Mouse (Mus musculus): ENCODE results near the gene Hmgcl.
A peak's percentile ranks its signal among the peaks of the same experiment; 100 is the strongest.

Hmgcl gene

GRCm38 (mm10) chr4:135986301-135986942 lies 40.2 kb downstream of the Hmgcl start:
- DNase-seq (ENCODE audit: low spot score) = no peak

- peak; percentile 79 for DNase-seq (ENCODE audit: low spot score)
Observed at GRCm38 (mm10) chr4:135986943-135987710, 40.9 kb downstream of the Hmgcl start, which contains the start of gene Pithd1. Gene Pithd1, minus strand, starts transcription at chr4:135987264.

GRCm38 (mm10) chr4:135987714-135988113 lies 41.5 kb downstream of the Hmgcl start:
- no peak for DNase-seq (ENCODE audit: low spot score)

- DNase-seq (ENCODE audit: low spot score) = no peak
Observed at GRCm38 (mm10) chr4:135993941-135994340, 47.7 kb downstream of the Hmgcl start.

- no peak for DNase-seq (ENCODE audit: low spot score)
Observed at GRCm38 (mm10) chr4:135995118-135995517, 48.9 kb downstream of the Hmgcl start.

GRCm38 (mm10) chr4:136004107-136004675 lies 57.9 kb downstream of the Hmgcl start:
- DNase-seq (ENCODE audit: low spot score) = no peak

- DNase-seq (ENCODE audit: low spot score) = no peak
Observed at GRCm38 (mm10) chr4:136004921-136005320, 58.7 kb downstream of the Hmgcl start.

- no peak for DNase-seq (ENCODE audit: low spot score)
Observed at GRCm38 (mm10) chr4:136006821-136007220, 60.6 kb downstream of the Hmgcl start.

- DNase-seq (ENCODE audit: low spot score) = no peak
Observed at GRCm38 (mm10) chr4:136008782-136009447, 62.7 kb downstream of the Hmgcl start.

GRCm38 (mm10) chr4:136010586-136010985 lies 64.3 kb downstream of the Hmgcl start:
- no peak for DNase-seq (ENCODE audit: low spot score)

Measured in layer of hippocampus, adult 9-10 months (tissue).